Mouse (Mus musculus): ENCODE data around the gene Stab1.

The Stab1 gene

DNA sequence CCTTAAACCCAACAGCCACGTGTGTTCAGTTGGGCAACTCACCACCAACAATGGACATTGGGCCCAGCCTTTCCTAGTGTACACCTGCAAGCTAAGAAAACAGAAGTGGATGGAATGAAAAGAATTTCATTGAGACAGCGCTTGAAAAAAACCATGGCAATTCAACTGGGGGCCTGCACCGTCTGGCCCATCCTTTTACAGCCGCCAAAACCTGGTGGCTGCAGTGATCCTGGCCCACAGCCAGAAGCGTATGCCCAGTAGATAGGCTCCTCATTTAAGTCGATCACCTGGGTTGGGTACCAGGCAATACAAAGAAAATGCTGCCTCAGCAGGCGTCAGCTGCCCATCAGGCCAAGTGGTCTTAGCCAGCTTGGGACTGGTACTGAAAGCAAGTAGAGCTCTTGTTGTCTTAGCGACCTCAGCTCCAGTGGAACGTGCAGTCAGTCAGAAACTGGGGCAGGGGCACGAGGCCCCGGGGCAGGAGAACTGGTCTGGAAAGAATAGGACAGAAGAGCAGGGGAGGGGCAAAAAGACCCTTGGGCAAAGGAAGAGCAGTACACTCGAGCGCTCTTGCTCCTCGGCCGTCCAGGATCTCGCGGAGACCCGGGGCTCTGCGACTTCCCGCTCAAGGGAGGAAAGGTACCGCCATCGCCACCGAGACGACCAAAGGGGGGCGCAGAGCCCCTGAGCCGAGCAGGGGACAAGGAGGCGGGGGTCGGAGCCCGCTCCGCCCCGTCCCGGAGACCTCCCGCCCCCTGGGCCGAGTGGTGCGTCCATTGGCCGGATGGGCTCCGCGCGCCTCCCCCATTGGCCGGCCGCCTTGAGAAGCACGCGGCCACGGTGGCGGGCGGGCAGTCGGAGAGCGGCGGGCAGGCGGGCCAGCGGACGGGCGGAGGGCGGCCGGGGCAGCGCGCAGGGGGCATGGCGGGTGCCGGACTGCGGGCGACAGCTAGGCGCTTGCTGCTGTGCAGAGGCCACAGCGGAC lies 37.9 kb downstream of the Stab1 start, which contains the start of gene Nt5dc2:
TSS of gene Nt5dc2 (plus strand) at position 818 of the 985 bp plus-strand sequence.
- DNase-seq, result peak; percentile 86 to 90

GRCm38 (mm10) chr14:31129326-31130235 lies 38.9 kb downstream of the Stab1 start:
- DNase-seq, result no peak

GRCm38 (mm10) chr14:31128826-31129219 lies 39.6 kb downstream of the Stab1 start, which contains the start of gene Smim4:
TSS of gene Smim4 (minus strand) at chr14:31128956.
- peak; percentile 98 to 99 for DNase-seq

DNA sequence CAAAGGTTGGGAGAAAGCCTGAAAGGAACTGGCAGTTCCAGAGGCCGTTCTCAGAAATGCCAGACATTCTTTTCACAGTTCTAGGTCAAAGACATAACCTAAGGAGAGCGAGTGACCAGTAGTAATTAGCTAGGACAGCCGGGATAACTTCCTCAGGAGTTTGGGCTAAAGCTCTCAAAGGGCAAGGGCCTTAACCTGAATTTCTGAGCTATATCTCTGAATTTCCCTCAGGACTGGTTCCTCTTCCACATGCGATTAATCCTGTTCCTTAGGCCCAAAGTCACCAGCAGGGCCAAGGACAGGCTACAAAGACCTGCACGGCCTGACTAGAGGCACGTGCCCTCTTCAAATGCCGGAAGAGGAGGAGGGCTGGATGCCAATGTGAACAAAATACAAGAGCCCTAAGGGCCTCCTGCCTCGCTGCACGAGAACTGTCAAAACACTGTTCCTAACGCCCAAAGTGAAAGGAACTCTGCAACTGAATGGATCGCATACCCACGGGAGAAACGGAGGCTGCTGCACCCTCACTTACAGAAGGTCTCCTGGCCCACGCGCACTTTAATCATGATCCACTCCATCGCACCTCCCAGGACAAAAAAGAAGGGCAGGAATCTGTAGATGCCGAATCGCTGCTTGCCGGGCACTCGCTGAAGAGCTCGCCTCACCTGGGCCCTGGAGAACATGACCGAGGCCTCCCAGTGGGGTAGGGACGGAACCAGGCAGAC lies 40.2 kb downstream of the Stab1 start:
- peak; percentile 87 to 88 for DNase-seq

GRCm38 (mm10) chr14:31126826-31127225 lies 41.6 kb downstream of the Stab1 start:
- no peak for DNase-seq

GRCm38 (mm10) chr14:31125106-31126075 lies 43.0 kb downstream of the Stab1 start:
- DNase-seq, result no peak

DNA sequence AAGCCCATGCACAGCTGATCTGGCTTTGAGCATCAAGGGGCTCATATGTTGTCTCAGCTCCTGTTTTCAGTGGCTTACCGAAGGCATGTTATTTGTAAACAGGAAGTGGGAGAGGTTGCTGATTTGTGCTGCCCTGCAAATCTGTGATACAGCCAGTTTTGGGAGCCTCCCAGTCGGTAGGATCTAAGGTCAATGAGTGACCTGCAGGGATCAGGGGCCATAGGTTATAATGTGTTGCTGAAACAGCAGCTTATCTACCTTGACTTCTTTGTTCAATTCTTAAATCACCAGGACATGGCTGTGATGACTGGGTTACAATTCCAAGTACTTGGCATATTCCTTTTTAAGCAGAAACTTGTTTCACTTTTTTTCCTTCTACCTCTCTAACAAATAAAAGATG lies 52.9 kb downstream of the Stab1 start:
- no peak for DNase-seq

GRCm38 (mm10) chr14:31114011-31114410 lies 54.4 kb downstream of the Stab1 start:
- no peak for DNase-seq

DNA sequence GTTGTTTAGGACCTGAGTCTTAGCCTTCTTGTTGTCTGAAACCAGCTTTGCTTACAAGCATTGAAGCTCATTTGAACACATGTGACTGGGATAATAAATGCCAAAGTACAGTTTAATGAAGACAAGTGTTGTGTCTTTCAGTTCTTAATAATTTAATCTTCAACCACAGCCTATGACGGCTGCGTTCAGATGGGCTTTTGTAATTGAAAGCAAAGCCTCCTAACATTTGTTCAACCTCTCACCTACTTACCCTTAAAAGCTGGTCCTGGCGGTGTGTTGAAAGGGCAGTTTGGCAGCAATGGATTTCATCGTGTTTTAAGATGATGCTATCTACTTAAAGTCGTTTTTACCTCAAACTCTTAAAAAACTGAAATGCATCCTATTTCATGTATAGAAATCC lies 56.3 kb downstream of the Stab1 start:
- DNase-seq, result no peak

DNA sequence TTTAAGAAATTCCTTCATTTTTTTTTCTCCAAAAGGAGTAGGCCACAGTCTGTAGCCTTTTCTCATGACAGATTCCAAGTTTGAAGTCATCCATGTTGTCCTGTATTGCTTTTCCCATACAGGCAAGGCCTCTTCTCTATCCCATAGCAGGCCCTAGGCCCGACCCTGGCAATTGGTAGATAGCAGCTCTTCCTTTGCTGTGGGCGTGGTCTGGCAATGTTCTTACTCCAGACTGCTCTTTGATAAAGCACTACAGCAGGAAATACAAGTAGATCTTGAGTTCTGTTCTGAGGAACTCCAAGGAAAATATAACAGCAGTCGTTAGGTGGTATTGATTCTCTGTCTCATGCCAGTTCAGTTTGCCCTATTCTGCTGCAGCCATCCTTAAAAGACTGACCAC lies 57.8 kb downstream of the Stab1 start:
- DNase-seq, result no peak

GRCm38 (mm10) chr14:31105156-31105555 lies 63.3 kb downstream of the Stab1 start:
- peak in 1 of 2 experiments; percentile 48 for DNase-seq

- no peak for DNase-seq
These were observed 78.5 kb downstream of the Stab1 start for GRCm38 (mm10) chr14:31089918-31090317.

Measured in lung, adult 18-20 months (tissue).